Mouse (Mus musculus): Measurements from ENCODE around the gene Tbx1.

GRCm38 (mm10) chr16:18627163-18627562, 36.7 kb upstream of the Tbx1 start:
- TF ChIP-seq CTCF (conservative IDR thresholded peaks at IDR 0.05; ENCODE audit: low read length) (no peak), NANOG (IDR thresholded peaks at IDR 0.05; ENCODE audit: borderline replicate concordance, low read length) (no peak), POU5F1 (IDR thresholded peaks at IDR 0.05; ENCODE audit: borderline replicate concordance, low read length) (no peak)

Measured in E14TG2a.4 (cell line).